Mouse (Mus musculus) ovary, adult 2 months (tissue): ENCODE results near the gene Gfm1. TPM values are rescaled to one million over a fixed set of nuclear protein-coding genes. Genes with fewer than 3 reads are reported as not detected.

Source experiments
- polyA plus RNA-seq: library from polyadenylated mRNA; depleted of rRNA; stranded (reverse); fragments of >200 nt; gene quantifications from 2 replicates; pipeline ENCODE4 v1.2.3, GENCODE M21; 2012; rRNA removed

Gene Gfm1
- 12.0 and 13.7 TPM in 2 replicates for polyA plus RNA-seq

DNA sequence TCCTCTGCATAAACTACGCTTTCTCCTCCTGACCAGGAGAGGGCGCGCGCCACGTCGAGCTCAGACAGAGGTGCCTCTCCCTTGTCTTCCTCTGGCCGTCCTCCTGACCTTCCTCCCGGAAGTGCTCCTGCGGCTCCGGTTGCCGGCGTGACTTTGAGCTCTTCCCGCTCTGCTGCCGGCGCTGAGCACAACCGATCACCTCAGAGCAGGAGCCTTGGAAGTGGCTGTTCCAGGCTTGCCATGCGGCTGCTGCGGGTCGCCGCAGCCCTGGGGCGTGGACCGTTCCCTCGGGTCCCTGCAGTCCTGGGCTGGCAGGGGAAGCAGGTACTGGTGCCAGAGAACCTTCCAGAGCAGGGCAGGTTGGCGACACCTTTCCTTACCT lies at the start of gene Gfm1:
Gfm1 (plus strand) TSS at position 98 of the 382 bp plus-strand sequence.

DNA sequence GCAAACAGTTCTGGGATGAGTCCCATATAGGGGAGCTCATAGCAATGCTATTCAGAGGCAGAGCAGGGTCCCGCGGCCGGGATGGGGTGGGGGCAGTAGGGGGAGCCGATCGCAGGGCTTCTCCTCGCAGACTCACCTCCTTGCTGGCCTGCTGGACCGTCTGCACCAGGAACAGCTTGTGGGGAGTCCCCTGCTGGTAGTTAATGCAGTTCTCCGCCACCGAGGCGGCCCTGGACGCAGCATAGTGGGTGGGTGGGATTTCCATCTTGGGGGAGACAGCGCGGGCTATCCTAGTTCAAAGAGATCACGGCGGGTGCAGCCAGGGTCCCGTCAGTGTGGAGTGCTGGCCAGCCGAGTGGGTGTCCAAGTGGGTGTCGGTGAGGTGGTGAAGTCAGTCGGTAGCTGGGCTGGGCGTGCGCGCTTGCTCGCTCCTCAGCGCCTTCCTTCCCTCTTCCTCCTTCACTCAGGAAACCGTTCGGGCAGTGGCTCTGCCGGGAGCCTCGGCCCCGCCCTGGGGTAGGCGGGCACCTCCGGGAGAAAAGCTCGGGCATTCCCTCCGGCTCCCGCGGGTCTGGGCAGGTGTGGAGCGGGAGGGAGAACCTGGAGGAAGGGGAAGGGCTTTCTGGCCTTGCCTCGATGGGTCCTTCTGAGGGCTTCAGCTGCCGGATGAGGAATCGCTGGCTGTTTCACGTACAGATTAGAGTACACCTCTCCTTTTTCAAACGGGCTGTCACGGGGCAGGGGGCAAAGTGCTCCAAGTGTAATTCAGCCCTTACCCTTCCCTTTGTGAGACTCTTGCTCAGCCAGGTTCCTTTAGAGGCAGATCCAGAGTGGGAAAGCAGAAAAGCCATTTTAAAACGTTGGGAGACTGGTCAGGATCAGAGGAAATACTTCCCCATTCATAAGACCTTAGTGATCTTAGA lies 33.8 kb downstream of the Gfm1 start, which contains the start of gene Lxn:
Lxn (minus strand) TSS at position 477 of the 923 bp plus-strand sequence.

GRCm38 (mm10) chr3:67515274-67515801 lies 85.4 kb downstream of the Gfm1 start, which contains the start of gene Rarres1:
TSS of gene Rarres1 (minus strand) at chr3:67515523.

Other genes with a start within 250 kb of the Gfm1 start
- 5.1 and 6.6 TPM in 2 replicates for gene Mlf1, start 56.0 kb upstream of the Gfm1 start, polyA plus RNA-seq
- gene Gm17402, start 54.9 kb upstream of the Gfm1 start, polyA plus RNA-seq = not detected in 2 replicates
- 38.9 and 58.9 TPM in 2 replicates for gene Lxn, start 33.8 kb downstream of the Gfm1 start, polyA plus RNA-seq
- 0.44 and 0.50 TPM in 2 replicates for gene Rarres1, start 85.4 kb downstream of the Gfm1 start, polyA plus RNA-seq
- gene Mfsd1, start 152.6 kb downstream of the Gfm1 start, polyA plus RNA-seq = 45.1 and 59.8 TPM in 2 replicates